In genomic region chr9:22069881-22070553, GRCm38 (mm10) we compare ENCODE assay signal across 7 mouse cellular contexts. TPM values are rescaled to one million over a fixed set of nuclear protein-coding genes. Genes with fewer than 3 reads are reported as not detected.
DNase-seq lines count a peak whose midpoint lies in the region; ATAC-seq and TF ChIP-seq lines count a peak whose summit lies in the region.

No protein-coding gene starts in this region.

- no peaks in the 10 kb centered on the region for H3K27me3 ChIP-seq in lung, embryonic 14.5 days (ENCODE audit: insufficient read depth, low read length)
- H3K27me3 ChIP-seq in limb, embryonic 10.5 days (ENCODE audit: low read depth, poor library complexity, severe bottlenecking) = no peaks in the 10 kb centered on the region
- H3K27me3 ChIP-seq in small intestine, adult 2 months (ENCODE audit: control insufficient read depth, insufficient read depth, low read length) = no peaks in the 10 kb centered on the region

- WGBS in lung, embryonic 14.5 days = 57% methylated on average over 4 of the region's 4 CpGs
- 76% methylated on average over 4 of the region's 4 CpGs for WGBS in limb, embryonic 10.5 days
- WGBS in small intestine, adult 2 months = 52% methylated on average over 4 of the region's 4 CpGs

- TF ChIP-seq POLR2A in embryonic fibroblast, embryonic 13.5 days (IDR thresholded peaks at IDR 0.05; ENCODE audit: low read depth, low read length) = no peak
- no peak for TF ChIP-seq POLR2A in small intestine, adult 2 months (IDR thresholded peaks at IDR 0.05; ENCODE audit: low read depth, low read length)

- H3K9ac ChIP-seq in lung, embryonic 14.5 days = peak overlapping the region; percentile 17

- no peaks in the 10 kb centered on the region for H3K9me3 ChIP-seq in lung, embryonic 14.5 days (ENCODE audit: low read depth, low read length)
- H3K9me3 ChIP-seq in limb, embryonic 10.5 days (replicated peaks) = no peaks in the 10 kb centered on the region

- H3K4me2 ChIP-seq in lung, embryonic 14.5 days = peak overlapping the region; percentile 70

- H3K36me3 ChIP-seq in lung, embryonic 14.5 days (ENCODE audit: insufficient read depth) = peaks cover 55% of the 10 kb centered on the region
- H3K36me3 ChIP-seq in limb, embryonic 10.5 days = peaks cover 64% of the 10 kb centered on the region
- H3K36me3 ChIP-seq in small intestine, adult 2 months (ENCODE audit: control insufficient read depth, insufficient read depth, low read length) = peaks cover 11% of the 10 kb centered on the region; the same call in 1 of the 2 replicates

- DNase-seq in lung, embryonic 14.5 days = peak; percentile 5
- DNase-seq in lung, adult 18-20 months = no peak
- no peak for DNase-seq in limb, embryonic 10.5 days (ENCODE audit: low spot score)
- no peak for DNase-seq in gastrocnemius, postnatal 36 days
- DNase-seq in ovary, postnatal 10 days (ENCODE audit: low spot score) = no peak

- peak overlapping the region; percentile 79 for H3K4me3 ChIP-seq in lung, embryonic 14.5 days (ENCODE audit: low read depth, low read length)
- peak overlapping the region; percentile 29; the same call in 1 of the 2 replicates for H3K4me3 ChIP-seq in embryonic fibroblast, embryonic 13.5 days (ENCODE audit: insufficient read depth, low read length)
- peak overlapping the region; percentile 93 for H3K4me3 ChIP-seq in limb, embryonic 10.5 days
- H3K4me3 ChIP-seq in small intestine, adult 2 months (ENCODE audit: low read depth, low read length) = peak overlapping the region; percentile 85

- peak; percentile 9; the same call in 1 of the 2 replicates for ATAC-seq in lung, embryonic 14.5 days (ENCODE audit: insufficient read depth)

- no peak for TF ChIP-seq CTCF in lung, embryonic 14.5 days (IDR thresholded peaks at IDR 0.05; ENCODE audit: low read depth)
- no peak for TF ChIP-seq CTCF in embryonic fibroblast, embryonic 13.5 days (IDR thresholded peaks at IDR 0.05; ENCODE audit: borderline replicate concordance, insufficient read depth, low read length)
- no peak for TF ChIP-seq CTCF in small intestine, adult 2 months (IDR thresholded peaks at IDR 0.05; ENCODE audit: extremely low read depth, insufficient read length, insufficient replicate concordance, low read depth, low read length)

- intact Hi-C loops in gastrocnemius, postnatal 36 days (cut with DNase I) = loop anchor here (10.0 kb wide), 1 partner anchor 1615 kb away; no protein-coding TSS in a partner anchor

- H3K4me1 ChIP-seq in lung, embryonic 14.5 days (ENCODE audit: insufficient read depth) = no peaks in the 10 kb centered on the region
- no peaks in the 10 kb centered on the region for H3K4me1 ChIP-seq in embryonic fibroblast, embryonic 13.5 days (ENCODE audit: control insufficient read depth, insufficient read depth, low read length)
- H3K4me1 ChIP-seq in limb, embryonic 10.5 days = peaks cover 19% of the 10 kb centered on the region
- peaks cover 3% of the 10 kb centered on the region; the same call in 1 of the 2 replicates for H3K4me1 ChIP-seq in small intestine, adult 2 months (ENCODE audit: control insufficient read depth, insufficient read depth, insufficient read length, low read length)

- H3K27ac ChIP-seq in lung, embryonic 14.5 days (ENCODE audit: low read depth) = 0 out of 2 replicates have a peak overlapping the region, but pooled peaks have one; percentile 99
- no peak overlapping the region for H3K27ac ChIP-seq in embryonic fibroblast, embryonic 13.5 days (ENCODE audit: insufficient read depth, low read length)
- H3K27ac ChIP-seq in limb, embryonic 10.5 days = peak overlapping the region; percentile 99
- H3K27ac ChIP-seq in small intestine, adult 2 months (ENCODE audit: insufficient read depth, low read depth, low read length) = 0 out of 2 replicates have a peak overlapping the region, but pooled peaks have one; percentile 8

RNA-seq across cellular contexts. Expression of gene Gm49318, which starts 1.0 kb away (rescaled TPM):
- polyA plus RNA-seq in lung, embryonic 14.5 days (2014; fragmentation: Nextera tagmentation; extraction: Ambion mirVana) = not detected in 2 replicates
- polyA plus RNA-seq in embryonic fibroblast, embryonic 13.5 days (2011; ENCODE audit: insufficient read length, low read depth, missing spikeins) = not detected in 2 replicates
- not detected in 2 replicates for polyA plus RNA-seq in limb, embryonic 10.5 days (2016; fragmentation: Nextera tagmentation; extraction: Ambion mirVana)
- polyA plus RNA-seq in small intestine, adult 2 months (2012; rRNA removed) = not detected in 2 replicates
- total RNA-seq in gastrocnemius, postnatal 36 days (2021) = not detected

RNA-seq across cellular contexts. Expression of gene Zfp653, which starts 1.2 kb away (rescaled TPM):
- 10.7 and 12.4 TPM in 2 replicates for polyA plus RNA-seq in lung, embryonic 14.5 days (2014; fragmentation: Nextera tagmentation; extraction: Ambion mirVana)
- polyA plus RNA-seq in embryonic fibroblast, embryonic 13.5 days (2011; ENCODE audit: insufficient read length, low read depth, missing spikeins) = 4.4 and 5.4 TPM in 2 replicates
- polyA plus RNA-seq in limb, embryonic 10.5 days (2016; fragmentation: Nextera tagmentation; extraction: Ambion mirVana) = 11.0 TPM in 2 replicates
- polyA plus RNA-seq in small intestine, adult 2 months (2012; rRNA removed) = 6.6 and 13.2 TPM in 2 replicates
- 1 to 10 TPM; 2.9 to 3.8 TPM for total RNA-seq in gastrocnemius, postnatal 36 days (2021)

RNA-seq across cellular contexts. Expression of gene Ecsit, which starts 15.2 kb away (rescaled TPM):
- 31.0 and 33.5 TPM in 2 replicates for polyA plus RNA-seq in lung, embryonic 14.5 days (2014; fragmentation: Nextera tagmentation; extraction: Ambion mirVana)
- polyA plus RNA-seq in embryonic fibroblast, embryonic 13.5 days (2011; ENCODE audit: insufficient read length, low read depth, missing spikeins) = 15.8 and 16.5 TPM in 2 replicates
- polyA plus RNA-seq in limb, embryonic 10.5 days (2016; fragmentation: Nextera tagmentation; extraction: Ambion mirVana) = 38.9 and 46.4 TPM in 2 replicates
- polyA plus RNA-seq in small intestine, adult 2 months (2012; rRNA removed) = 26.8 and 35.7 TPM in 2 replicates
- 10 to 100 TPM; 82.2 to 86.9 TPM for total RNA-seq in gastrocnemius, postnatal 36 days (2021)

RNA-seq across cellular contexts. Expression of gene Elavl3, which starts 18.2 kb away (rescaled TPM):
- 0.12 and 0.43 TPM in 2 replicates for polyA plus RNA-seq in lung, embryonic 14.5 days (2014; fragmentation: Nextera tagmentation; extraction: Ambion mirVana)
- polyA plus RNA-seq in embryonic fibroblast, embryonic 13.5 days (2011; ENCODE audit: insufficient read length, low read depth, missing spikeins) = not detected in 2 replicates
- polyA plus RNA-seq in limb, embryonic 10.5 days (2016; fragmentation: Nextera tagmentation; extraction: Ambion mirVana) = 0.06 and 0.10 TPM in 2 replicates
- 0.20 and 0.34 TPM in 2 replicates for polyA plus RNA-seq in small intestine, adult 2 months (2012; rRNA removed)
- under 1 TPM in 1 of 2 experiments, not detected in 1; 0.26 TPM for total RNA-seq in gastrocnemius, postnatal 36 days (2021)

RNA-seq across cellular contexts. Expression of gene Cnn1, which starts 29.0 kb away (rescaled TPM):
- 69.1 and 71.2 TPM in 2 replicates for polyA plus RNA-seq in lung, embryonic 14.5 days (2014; fragmentation: Nextera tagmentation; extraction: Ambion mirVana)
- 203 and 419 TPM in 2 replicates for polyA plus RNA-seq in embryonic fibroblast, embryonic 13.5 days (2011; ENCODE audit: insufficient read length, low read depth, missing spikeins)
- 0.89 and 2.4 TPM in 2 replicates for polyA plus RNA-seq in limb, embryonic 10.5 days (2016; fragmentation: Nextera tagmentation; extraction: Ambion mirVana)
- polyA plus RNA-seq in small intestine, adult 2 months (2012; rRNA removed) = 166 and 227 TPM in 2 replicates
- 1 to 10 TPM; 1.4 to 2.1 TPM for total RNA-seq in gastrocnemius, postnatal 36 days (2021)

Comparison
In these comparisons a context has a peak if more than half of its experiments do, and no peak if none do; other contexts are left out.
1. H3K4me3 ChIP-seq: peak in every context shown above with its lines; median percentile 93 in limb, embryonic 10.5 days; 85 in small intestine, adult 2 months; 79 in lung, embryonic 14.5 days; 29 in embryonic fibroblast, embryonic 13.5 days.